Mouse (Mus musculus) mouse embryonic stem cell (cell line): Measurements from ENCODE around the gene Siglece.

Experiments
- in situ Hi-C, 2 experiments: fragments of 300-500 bp; cut with MboI; formaldehyde crosslinking; loops; 1 replicate in 1 of 2; 3 replicates in 1 of 2; pipeline ENCODE4 v1.14.3; 2019 to 2020; ENCODE audit warnings: low sequenced_read_pairs in 2 of 2, low pct_unique_long_range_greater_than_20kb in 1 of 2, mixed read lengths in 1 of 2; ENCODE audit not compliant: unreplicated experiment in 1 of 2

Siglece gene

DNA sequence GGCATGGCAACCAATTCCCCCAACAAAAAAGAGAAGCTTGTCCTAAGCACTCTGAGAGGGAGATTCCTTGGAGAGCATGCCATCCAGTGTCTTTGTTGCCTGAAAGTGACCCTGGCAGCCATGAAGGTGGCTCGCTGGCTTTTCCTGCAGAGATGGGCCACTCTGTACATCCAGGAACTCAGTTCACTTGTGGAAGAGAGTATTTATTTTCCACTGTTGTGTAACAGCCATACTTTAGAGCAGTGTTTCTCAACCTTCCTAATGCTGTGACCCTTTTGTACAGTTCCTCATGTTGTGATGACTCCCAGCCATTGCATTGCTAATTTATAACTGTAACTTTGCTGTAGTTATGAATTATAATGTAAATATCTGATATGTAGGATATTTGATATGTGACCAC lies 22.8 kb downstream of the Siglece start:
- in situ Hi-C loops = no loop called here

DNA sequence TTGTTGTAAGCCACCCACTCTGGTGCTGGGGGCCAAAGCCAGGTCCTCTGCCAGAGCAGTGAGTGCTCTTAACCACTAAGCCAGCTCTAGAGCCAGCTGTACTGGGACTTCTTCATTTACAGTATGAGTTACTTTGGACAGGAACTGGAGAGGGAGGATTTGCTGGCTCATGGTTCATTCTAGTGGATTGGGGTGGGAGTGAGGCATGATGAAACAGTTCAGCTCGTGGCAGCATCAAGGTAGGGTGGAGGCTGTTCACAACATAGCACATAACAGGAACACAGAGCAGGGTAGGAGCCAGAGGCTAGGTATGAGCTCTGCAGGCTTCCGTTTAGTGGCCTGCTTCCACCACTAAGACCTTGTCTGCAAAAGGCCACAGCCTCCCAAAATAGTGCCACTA lies 23.8 kb downstream of the Siglece start:
- in situ Hi-C loops = no loop called here

DNA sequence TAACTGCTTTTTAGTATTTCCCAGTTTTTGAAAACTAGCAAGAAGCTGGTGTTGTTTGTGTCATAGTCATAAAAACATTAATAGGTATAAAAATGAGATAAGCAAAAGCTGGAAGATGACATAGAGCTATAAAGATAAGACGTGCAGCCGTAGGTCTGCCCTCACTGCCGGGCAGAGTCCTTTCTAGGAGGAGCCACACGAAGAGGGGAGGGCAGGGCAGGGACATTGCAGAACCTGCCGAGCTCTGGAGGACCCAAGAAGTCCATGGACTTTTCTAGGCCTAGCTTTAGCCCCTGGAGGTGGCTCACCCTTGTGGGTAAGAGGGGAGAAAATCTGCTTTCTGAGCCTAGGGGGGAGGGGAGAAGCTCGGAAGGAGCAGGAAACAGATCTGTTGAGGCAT lies 25.5 kb downstream of the Siglece start, which contains the start of gene Ceacam18:
Gene Ceacam18, plus strand, starts transcription at position 208 of the 400 bp plus-strand sequence.
- in situ Hi-C loops = no loop called here

DNA sequence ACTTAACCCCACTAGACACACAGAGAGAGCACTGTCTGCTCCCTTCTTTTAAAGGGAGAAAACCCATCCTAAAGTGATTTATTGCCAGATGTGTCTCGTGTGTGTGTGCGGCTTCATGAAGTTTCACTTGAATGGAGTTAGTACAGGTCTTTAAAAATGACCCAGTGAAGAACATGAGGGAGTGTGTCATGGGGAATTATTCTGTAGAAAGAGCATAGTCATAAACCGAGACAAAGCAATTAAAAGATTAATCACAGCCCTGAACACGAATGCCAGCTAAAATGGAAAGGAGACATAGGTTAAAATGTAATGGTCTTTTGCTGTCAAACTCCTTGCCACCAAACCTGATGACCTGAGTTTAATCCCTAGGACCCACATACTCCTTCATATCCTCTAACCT lies 26.0 kb downstream of the Siglece start:
- in situ Hi-C loops = no loop called here

DNA sequence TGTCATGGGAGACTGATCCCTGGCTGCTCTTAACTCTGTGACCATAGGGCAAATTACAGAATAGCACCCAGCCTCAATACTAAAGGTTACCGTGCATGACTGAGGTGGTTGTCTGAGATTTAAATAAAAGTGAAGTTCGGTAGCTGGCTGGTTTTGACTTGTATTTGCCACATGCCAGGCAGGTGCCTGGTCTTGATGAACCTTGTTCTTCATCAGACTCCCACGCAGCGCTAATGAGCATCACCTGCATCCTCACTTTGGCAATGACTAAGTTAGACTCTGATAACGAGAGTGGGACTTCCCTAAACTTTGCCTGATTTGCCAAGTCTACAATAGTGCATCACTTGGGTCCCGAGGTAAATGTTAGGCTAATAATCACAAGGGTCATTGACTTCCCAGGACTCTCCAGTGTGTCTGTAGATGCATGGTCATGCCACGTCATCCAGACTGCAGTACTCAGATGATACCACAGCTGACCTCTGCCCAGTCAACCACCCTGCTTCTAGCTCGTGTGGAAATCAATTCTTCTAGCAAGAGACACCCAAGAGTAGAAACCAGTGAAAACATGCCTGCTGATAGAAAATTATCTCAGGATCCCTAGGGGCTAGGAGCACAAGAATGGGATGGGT lies 34.1 kb downstream of the Siglece start:
- in situ Hi-C loops = no loop called here

DNA sequence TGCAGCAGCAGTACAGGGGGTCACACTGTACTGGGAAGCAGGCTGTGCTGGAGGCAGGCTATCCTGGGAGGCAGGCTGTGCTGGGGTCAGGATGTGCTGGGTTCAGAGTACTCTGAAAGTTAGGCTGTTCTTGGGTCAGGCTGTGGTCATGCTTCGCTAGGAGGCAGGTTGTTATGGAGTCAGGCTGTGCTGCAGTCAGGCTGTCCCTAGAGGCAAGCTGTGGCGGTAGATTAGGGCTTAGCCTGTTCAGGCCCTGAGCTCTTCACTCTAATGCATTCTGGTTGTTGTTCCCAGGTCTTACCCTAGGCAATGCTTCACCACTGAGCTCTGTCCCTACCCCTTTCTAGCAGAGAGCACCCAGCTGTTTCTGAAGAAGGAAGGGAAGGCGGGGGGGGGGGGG lies 34.9 kb downstream of the Siglece start:
- in situ Hi-C loops = no loop called here

DNA sequence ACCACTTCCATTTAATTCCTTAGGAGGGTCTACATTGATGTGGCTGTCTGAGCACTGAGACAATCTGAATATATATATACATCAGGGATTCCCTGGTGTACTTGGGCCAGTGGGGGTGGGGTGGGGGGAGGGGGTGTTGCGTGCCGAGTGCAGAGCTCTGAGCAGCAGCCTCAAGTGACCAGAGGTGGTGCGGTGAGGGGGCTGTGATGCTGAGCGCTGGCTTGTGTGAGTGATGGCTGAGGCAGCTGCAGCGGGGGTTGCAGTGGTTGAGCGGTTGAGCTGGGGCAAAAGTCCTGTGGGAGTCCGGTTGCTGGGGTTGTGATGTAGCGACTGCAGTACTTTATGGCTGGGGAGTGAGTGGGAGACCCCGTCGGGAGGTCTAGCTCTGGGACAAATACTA lies 36.1 kb downstream of the Siglece start:
- in situ Hi-C loops = no loop called here

DNA sequence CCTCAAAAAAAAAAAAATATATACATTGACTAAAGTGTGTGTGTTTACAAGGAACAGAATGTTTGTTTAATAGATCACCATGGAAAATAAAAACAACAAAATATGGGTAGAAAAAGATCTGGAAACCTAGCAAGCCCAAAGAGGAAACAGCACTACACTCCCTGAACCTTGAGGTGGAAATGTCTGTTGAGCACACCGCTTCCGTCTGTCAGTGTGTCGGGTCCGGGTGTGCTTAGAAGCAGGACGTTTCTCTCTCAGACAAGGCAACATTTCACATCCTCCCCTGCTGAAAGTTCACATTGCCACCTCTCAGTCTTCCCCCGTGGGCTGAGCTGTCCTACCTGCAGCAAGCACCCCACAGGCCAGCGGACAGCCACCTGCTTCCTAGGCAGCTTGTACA lies 37.0 kb downstream of the Siglece start:
- in situ Hi-C loops = no loop called here

DNA sequence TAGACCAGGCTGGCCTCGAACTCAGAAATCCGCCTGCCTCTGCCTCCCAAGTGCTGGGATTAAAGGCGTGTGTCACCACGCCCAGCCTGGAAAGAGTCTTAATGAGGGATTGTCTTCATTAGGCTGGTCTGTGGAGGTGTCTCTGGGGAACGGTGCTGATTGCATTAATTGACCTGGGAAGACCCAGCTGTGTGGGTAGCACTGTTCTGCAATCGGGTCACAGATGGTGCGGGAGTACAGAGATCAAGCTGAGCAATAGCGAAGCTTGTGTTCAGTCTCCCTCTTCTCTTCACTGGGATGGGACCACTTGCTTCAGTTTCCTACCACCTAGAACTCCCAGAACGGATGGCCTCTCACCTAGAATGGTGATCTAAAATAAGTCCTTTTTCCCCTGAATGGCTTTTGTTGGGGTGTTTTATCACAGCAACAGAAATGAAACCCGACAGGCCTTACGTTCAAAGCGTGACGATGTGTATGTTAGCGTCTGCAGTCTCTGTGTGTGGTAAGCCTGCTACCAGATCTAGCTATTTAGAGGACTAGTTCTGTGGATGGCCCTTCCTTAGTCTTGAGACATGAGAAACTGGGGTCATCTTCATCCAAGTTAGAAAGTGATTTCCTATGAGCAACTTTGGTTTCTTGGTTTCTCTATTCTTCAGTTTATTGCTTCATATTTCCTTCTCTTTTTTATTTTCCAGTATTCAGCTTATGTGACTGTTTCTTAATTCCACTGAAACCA lies 46.0 kb downstream of the Siglece start:
- in situ Hi-C loops = no loop called here

DNA sequence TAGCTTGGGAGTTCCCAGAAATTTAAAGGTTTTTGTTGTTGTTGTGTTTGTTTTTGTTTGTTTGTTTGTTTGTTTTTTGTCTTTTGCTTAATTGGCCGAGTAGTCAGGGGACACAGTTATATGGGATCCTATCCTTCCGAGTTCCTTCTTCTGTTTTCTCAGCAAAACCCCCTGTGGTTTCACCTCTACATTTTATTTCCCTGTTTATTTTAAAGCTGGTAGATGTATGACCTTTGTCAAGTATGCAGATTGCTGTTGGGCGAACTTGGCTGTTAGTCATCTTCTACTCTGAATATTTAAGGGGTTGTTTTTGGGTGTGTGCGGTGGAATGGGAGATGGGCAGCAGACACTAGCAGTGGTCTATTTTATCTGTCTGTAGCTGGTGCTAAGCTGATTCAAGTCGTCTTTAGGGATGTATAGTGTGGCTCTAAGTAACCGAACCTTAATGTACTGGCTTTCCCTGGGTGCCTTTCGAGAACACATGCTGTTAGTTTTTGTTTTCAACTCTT lies 51.6 kb downstream of the Siglece start:
- in situ Hi-C loops = no loop called here

DNA sequence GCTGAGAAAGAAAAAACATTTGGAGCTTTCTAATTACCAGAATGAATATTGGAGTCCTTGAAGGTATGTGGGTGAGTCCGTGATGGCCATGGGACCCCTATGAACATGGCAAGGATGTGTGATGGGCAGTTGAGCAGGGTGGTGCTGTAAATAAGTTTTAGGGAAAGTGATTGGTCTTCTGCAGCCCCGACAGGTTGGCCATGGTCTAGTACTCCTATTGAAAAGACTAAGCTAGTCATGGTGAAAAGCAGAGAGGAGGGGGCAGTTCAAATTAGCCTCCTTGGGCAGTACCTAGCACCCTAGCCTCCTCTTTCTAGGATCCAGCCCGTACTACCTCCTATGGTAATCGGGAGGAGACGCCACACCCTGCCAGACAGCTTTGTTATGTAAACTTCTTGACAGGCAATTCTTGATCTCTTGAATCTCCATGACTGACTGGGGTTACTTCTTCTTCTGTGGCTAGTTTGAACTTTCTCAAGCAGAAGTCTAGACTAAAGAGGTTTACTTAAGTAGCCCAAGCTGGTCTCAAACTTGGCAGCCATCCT lies 52.1 kb downstream of the Siglece start:
- in situ Hi-C loops = no loop called here

DNA sequence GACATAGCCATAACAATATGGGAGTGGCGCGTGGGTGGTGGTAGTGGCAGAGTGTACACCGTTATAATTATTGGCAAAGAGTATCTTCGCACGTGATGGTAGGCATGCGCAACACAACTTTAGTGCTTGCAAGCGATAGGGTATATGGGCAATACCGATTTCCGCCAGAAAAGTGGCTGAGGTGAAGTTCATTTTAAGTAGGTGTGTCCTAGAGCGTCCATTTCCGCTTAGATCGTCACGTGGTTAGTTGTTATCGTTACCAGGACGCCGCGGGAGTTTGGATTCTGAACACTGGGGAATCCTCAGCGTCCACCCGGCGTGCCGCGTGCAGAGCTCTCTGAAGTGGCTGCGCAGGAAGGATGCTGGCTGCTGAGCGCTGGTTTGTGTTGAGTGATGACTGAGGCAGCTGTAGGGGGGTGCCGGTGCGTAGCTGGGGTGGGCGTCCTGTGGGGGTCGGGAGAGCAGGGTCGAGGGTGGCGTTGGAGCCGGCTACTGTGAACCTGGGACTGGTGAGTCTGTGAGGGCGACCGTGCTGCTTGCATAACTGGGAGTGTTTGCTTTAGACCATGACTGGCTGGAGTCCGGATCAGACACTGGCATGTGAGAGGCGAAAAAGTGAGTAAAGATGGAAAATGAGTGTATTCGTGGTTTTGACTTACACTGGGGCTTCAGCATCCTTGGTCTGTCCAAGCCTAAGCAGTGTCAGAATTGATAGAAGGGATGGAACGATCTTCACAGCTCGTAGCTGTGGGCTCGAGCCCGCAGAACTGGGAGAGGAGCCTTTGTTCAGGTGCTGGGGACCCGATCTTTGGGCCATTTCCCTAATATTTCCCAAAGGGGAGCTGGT lies 52.8 kb downstream of the Siglece start, which contains the start of gene Zfp819:
Gene Zfp819, plus strand, starts transcription at position 274 of the 847 bp plus-strand sequence.
- in situ Hi-C loops = no loop called here

DNA sequence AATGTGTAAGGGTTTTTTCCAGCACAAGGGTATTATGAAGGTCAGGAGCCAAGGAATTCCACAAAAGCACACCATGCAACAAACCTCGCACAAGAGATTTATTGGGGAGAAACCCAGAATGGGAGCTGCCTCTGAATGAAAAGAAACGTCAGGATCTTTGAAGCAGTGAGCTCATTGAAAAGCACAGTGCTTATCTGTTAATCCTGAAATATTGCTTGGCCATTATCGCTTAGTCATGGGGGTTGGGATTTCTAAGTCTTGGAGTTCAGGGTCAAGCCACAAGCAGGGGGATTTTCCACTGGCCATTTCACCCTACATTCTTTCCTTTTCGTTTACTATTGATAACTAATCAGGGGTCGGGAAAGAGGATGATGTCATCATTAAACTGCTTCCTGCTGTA lies 58.1 kb downstream of the Siglece start:
- in situ Hi-C loops = no loop called here
